Mouse (Mus musculus) hindbrain, embryonic 12.5 days (tissue): ENCODE data around the gene Spic. TPM values are rescaled to one million over a fixed set of nuclear protein-coding genes. Genes with fewer than 3 reads are reported as not detected.

ENCODE experiments used
- ATAC-seq: fragments of 200-750 bp; cut with Nextera tagmentation; 2 replicates; pipeline ENCODE4 v1.8.0; 2017; ENCODE audit warnings: moderate TSS enrichment; ENCODE audit not compliant: low FRiP score
- H3K27ac ChIP-seq: fragments of 300-500 bp; sonication (generic); 2 replicates; pipeline ENCODE4 v1.5.1; 2016; ENCODE audit warnings: mild to moderate bottlenecking
- H3K27me3 ChIP-seq: fragments of 300-500 bp; sonication (generic); 2 replicates; pipeline ENCODE4 v1.6.1; 2016; ENCODE audit warnings: mild to moderate bottlenecking
- H3K36me3 ChIP-seq: fragments of 300-500 bp; sonication (generic); 2 replicates; pipeline ENCODE4 v1.6.1; 2016; ENCODE audit warnings: mild to moderate bottlenecking
- H3K4me1 ChIP-seq: fragments of 300-500 bp; sonication (generic); 2 replicates; pipeline ENCODE4 v1.6.1; 2016
- H3K4me2 ChIP-seq: fragments of 300-500 bp; sonication (generic); replicated peaks from 2 replicates; pipeline ENCODE4 v1.6.1; 2016; ENCODE audit warnings: mild to moderate bottlenecking
- H3K4me3 ChIP-seq: fragments of 300-500 bp; sonication (generic); 2 replicates; pipeline ENCODE4 v1.5.1; 2016; ENCODE audit warnings: mild to moderate bottlenecking
- H3K9ac ChIP-seq: fragments of 300-500 bp; sonication (generic); 2 replicates; pipeline ENCODE4 v1.6.1; 2016; ENCODE audit warnings: mild to moderate bottlenecking, moderate library complexity
- H3K9me3 ChIP-seq: fragments of 300-500 bp; sonication (generic); replicated peaks from 2 replicates; pipeline ENCODE4 v1.6.1; 2016; ENCODE audit warnings: mild to moderate bottlenecking
- WGBS: fragments of 180-500 bp; shearing (Covaris S2); methylation state at CpG from one replicate; pipeline ENCODE4 v1.1.7; 2016; 5-methylcytosine and 5-hydroxymethylcytosine counted together
- polyA plus RNA-seq: library from polyadenylated mRNA; unstranded; fragments of >200 nt; fragmentation: Nextera tagmentation; extraction: Ambion mirVana; gene quantifications from 2 replicates; pipeline ENCODE4 v1.2.1, GENCODE M21; 2016

The Spic gene
- polyA plus RNA-seq, 1 experiment from 2014 or later, result not detected

DNA sequence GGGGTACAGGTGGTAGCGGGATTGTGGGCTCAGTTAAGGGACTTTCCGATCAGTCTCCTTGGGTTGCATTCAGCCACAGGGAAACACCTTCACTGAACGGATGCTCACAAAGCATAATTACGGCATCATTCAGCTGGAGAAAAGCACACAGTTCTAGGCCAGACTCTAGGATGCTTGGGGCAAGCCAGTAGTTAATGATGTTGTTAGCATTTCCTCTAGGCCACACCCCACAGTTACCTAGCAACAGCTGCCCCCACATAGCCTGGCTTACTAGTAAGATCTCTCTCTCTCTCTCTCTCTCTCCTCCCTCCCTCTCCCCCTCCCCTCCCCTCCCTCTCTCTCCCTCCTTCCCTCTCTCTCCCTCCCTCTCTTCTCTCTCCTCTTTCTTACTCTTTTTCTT is 57.8 kb downstream of the Spic start:
- Histone ChIP-seq H3K4me2 (no peak overlapping the region), H3K9ac (no peak overlapping the region), H3K27me3 (no peaks in the 10 kb centered on the region), H3K36me3 (no peaks in the 10 kb centered on the region), H3K4me3 (no peak overlapping the region), H3K27ac (no peak overlapping the region), H3K9me3 (no peaks in the 10 kb centered on the region), H3K4me1 (no peaks in the 10 kb centered on the region)
- ATAC-seq, result 0 out of 2 replicates have a peak, but pooled peaks have one; percentile 48
- 61% methylated on average over 4 of the region's 4 CpGs for WGBS

- Histone ChIP-seq H3K4me3 (no peak overlapping the region), H3K27me3 (no peaks in the 10 kb centered on the region), H3K9ac (no peak overlapping the region), H3K9me3 (no peaks in the 10 kb centered on the region), H3K4me1 (no peaks in the 10 kb centered on the region), H3K4me2 (no peak overlapping the region), H3K27ac (no peak overlapping the region), H3K36me3 (no peaks in the 10 kb centered on the region)
- no peak for ATAC-seq
- WGBS, result 72% methylated on average over 3 of the region's 3 CpGs
Observed at GRCm38 (mm10) chr10:88626176-88626575, 58.6 kb downstream of the Spic start.

Other genes with a start within 250 kb of the Spic start
- 0.46 TPM in 1 of 2 replicates, not detected in the other for gene Sycp3, start 225.4 kb downstream of the Spic start, polyA plus RNA-seq
- gene Chpt1, start 180.9 kb downstream of the Spic start, polyA plus RNA-seq, result 23.7 and 25.0 TPM in 2 replicates
- gene Mybpc1, start 79.9 kb downstream of the Spic start, polyA plus RNA-seq, result 12.1 and 16.9 TPM in 2 replicates
- gene Arl1, start 45.8 kb upstream of the Spic start, polyA plus RNA-seq, result 144 and 149 TPM in 2 replicates
- 15.8 and 20.0 TPM in 2 replicates for gene Utp20, start 141.8 kb upstream of the Spic start, polyA plus RNA-seq
- 0.04 TPM in 2 replicates for gene Slc5a8, start 201.0 kb upstream of the Spic start, polyA plus RNA-seq